Mouse (Mus musculus) heart, adult 8-10 months (tissue): ENCODE data around the gene Rex1bd. TPM values are rescaled to one million over a fixed set of nuclear protein-coding genes. Genes with fewer than 3 reads are reported as not detected.

Experiments used
- DNase-seq: peaks from one replicate; pipeline ENCODE4 v3.0.0; 2022; ENCODE audit warnings: low spot score
- total RNA-seq, 4 experiments: library from RNA; stranded (reverse); gene quantifications; 2 replicates each; pipeline ENCODE4 v1.2.4; 2022

Rex1bd gene
- 100 to 1,000 TPM; 118 to 133 (median 124) TPM for total RNA-seq

DNA sequence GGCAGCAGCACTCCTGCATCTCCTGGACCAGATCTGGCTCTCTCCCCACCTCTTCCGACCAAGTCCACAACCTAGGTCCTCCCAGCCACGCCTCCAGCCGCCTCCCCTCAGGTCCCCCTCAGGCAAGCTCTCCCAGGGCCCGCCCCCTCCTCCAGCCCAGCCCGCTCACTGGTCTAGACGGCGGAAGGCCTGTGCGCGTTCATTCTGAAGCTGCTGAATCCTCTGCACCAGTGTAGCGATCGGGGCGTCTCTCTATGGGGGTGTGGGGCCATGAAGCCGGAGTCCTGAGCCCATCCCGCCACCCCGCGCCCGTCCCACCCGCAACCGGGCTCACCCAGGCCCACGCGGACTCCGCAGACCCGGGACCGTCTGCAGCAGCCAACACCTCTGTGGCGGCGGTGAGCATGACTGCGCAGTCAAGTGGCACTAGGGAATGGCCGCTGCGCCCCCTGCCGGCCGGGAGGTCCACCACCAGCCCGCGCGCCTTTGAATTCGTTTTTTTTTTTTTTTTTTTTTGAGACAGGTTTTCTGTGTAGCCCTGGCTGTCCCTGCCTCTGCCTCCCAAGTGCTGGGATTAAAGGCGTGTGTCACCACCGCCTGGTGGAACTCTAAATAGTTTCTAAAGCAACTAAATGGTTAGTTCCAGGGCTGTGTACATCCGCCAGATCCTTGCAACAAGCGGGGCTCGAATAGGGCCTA is at the start of gene Rex1bd:
Gene Rex1bd (minus strand): TSS at position 425 of the 699 bp plus-strand sequence.
- DNase-seq, result peak; percentile 88

DNA sequence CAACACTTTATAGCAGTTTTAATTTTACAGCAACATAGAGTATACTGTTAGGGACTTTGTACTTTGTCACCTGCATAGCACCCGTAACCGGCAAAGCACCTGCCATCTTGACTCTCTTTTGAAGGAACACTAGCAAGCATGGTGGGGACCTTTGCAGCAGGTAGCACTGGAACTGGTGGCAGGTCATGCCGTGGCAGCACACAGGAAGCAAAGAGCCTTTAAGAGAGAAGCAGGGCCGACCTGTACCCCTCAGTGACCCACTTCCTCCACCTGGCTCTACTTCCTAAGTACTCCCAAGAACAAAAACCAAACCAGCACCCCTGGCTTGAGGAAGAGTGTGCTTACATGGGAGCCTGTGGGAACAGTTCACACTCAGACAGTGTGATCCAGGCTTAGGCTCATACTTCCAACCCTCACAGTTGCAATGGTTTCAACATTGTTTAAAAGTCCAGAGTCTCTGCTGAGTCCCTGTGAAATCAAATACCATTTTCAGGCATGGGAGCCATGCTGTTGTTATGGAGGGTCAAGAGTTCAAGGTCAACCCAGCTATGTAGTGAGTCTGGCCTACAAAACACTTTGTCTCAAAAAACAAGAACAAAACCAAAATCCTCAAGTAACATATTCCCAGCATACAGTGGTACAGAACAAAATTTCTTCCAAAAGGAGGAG is 48.7 kb upstream of the Rex1bd start:
- DNase-seq, result no peak

DNA sequence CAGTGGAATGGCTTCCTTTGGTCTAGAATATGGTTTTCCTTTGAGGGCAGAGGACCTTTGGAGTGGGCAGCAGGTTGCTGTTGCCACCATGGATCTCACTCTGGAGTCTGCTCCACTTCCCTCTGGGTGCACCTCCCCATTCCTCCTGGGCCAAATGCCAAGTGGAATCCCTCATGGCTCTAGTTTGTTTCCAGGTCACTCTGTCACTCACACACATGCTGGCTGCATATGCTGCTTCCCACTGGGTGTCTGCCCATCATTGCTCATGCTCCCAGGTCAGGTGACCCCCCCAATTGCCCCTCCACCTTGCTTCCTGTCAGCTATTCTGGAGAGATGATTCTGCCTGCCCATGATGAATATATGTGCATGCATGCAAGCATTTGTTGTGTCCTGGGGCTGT is 47.2 kb upstream of the Rex1bd start:
- peak; percentile 74 for DNase-seq

DNA sequence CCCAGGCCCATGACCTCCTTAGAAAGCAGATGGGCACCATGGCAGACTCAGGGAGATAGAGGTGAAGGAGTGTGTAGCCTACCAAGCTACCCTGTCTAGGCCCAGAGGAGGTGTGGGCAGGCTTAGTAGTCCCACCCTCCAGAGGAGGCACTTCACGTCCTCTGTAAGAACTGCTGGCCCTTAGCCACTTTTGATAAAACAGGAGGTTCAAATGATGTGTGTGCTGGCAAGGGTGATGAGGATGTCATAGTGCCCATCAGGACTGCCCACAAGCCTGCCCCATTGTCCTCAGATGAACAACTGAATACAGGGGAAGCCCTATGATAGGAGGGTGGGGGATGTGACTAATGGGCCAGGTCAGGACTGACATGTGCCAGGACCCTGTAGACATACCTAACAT is 46.3 kb upstream of the Rex1bd start:
- peak; percentile 48 for DNase-seq

- DNase-seq, result peak; percentile 53
Measured at GRCm38 (mm10) chr8:70551558-70552161, 45.1 kb upstream of the Rex1bd start.

GRCm38 (mm10) chr8:70549412-70550184 is 43.0 kb upstream of the Rex1bd start:
- DNase-seq, result no peak

GRCm38 (mm10) chr8:70547762-70548161 is 41.2 kb upstream of the Rex1bd start:
- no peak for DNase-seq

- no peak for DNase-seq
Measured at GRCm38 (mm10) chr8:70546412-70546811, 39.9 kb upstream of the Rex1bd start.

DNA sequence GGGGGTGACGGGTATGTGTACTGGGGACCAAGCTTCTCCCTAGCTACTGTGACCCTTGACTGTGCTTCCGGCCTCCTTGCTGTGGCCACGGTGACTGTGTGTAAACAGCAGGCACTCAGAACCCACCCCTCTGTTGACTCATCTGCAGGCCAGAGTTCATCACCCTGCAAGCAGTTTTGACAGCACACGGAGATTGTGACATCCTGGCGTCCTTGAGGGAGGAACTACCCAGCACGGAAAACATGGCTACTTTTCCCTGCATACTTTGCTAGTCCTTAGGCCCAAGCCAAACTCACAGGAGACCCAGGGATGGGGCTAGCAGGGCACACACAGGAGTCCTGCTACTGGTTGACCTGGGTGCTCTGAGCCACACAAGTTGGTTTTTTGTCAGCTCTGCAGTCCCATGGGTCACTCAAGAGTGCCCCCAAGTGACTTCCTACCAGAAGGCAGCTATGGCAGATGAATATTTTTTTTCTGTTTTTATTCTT is 37.7 kb upstream of the Rex1bd start:
- DNase-seq, result peak; percentile 40

- DNase-seq, result no peak
Measured at GRCm38 (mm10) chr8:70541081-70541480, 34.5 kb upstream of the Rex1bd start.

- peak; percentile 30 for DNase-seq
Measured at GRCm38 (mm10) chr8:70540507-70541071, 34.0 kb upstream of the Rex1bd start.

- DNase-seq, result no peak
Measured at GRCm38 (mm10) chr8:70540013-70540506, 33.5 kb upstream of the Rex1bd start.

- DNase-seq, result peak; percentile 99
Measured at GRCm38 (mm10) chr8:70539077-70539813, 32.7 kb upstream of the Rex1bd start, which contains the start of gene Ell. TSS of gene Ell (plus strand) at chr8:70539457.

- peak; percentile 99 for DNase-seq
Measured at GRCm38 (mm10) chr8:70538633-70539076, 32.1 kb upstream of the Rex1bd start.

- peak; percentile 73 for DNase-seq
Measured at GRCm38 (mm10) chr8:70538024-70538579, 31.6 kb upstream of the Rex1bd start.

DNA sequence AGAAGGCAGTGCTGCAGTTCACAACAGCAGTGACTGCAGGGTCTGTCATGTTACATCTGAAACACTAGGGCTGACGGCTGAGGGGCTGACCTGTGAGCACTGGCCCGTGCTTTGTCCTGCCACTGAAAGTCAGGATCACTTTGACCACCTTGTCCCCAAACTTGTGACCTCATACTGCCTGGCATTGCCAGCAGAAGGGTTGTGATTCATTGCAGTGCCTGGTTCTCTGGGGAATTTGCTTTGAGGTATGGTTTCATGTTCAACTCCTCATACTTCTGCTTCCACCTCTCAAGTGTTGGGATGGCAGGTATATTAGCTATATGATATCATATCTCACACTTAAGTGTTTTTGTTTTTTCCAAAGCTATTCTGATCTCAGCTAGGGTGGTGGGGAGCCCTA is 29.1 kb upstream of the Rex1bd start:
- no peak for DNase-seq

DNA sequence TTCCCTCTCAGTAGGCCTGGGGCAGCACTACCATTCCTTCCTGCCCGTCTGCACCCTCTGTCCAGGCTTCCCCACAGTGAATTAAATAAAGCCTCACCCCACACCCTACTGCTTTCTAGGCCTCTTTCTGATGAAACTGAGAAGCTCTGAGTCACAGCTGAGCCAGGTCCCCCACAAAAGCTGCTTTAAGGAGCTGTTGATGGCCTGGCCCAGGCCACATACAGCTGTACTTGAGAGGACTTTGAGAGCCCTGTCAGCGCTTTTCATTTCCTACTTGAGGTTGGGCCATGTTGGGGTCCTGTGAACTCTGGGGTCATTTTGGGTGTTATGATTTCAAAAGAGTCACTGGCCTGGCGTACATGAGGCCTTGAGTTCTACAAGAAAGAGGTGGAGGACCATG is 28.7 kb upstream of the Rex1bd start:
- DNase-seq, result no peak

DNA sequence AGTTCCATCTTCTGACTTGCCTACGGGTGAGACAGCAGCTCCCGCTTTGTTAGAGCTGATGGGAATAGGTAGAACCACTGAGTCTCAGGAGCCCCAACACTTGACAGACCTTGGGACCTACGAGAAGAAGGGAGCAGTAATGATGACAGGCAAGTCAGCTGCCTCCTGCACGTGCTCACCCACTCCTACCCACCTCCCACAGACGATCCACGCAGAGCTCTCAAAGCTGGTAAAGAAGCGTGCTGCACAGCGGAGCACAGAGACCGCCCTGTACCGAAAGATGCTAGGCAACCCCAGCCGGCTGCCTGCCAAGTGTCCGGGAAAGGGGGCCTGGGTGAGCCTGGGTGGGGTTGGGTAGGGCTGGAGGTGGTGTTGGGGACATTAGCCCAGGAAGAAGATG is 27.7 kb upstream of the Rex1bd start:
- DNase-seq, result no peak

DNA sequence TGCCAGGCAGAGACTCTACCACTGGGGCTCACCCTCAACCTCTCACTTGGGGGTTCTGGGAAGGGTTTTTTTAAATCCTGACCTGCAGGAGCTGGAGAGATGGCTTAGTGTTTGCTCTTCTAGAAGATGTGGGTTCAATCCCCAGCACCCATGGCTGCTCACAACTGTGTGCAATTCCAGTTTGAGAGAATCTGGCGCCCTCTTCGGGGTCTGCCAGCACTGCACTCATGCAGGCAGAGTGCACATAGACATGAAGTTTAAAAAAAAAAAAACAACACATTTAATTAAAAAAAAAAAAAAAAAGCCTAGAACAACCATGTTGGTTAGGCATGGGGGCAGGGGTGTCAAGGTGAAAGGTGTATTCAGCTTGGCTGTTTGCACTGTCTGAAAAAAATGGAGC is 23.8 kb upstream of the Rex1bd start:
- DNase-seq, result no peak

GRCm38 (mm10) chr8:70529741-70530161 is 23.2 kb upstream of the Rex1bd start:
- no peak for DNase-seq
